In genomic region chr15:88890751-88891675, GRCm38 (mm10) we compare ENCODE assay signal across 8 mouse cellular contexts. TPM values are rescaled to one million over a fixed set of nuclear protein-coding genes. Genes with fewer than 3 reads are reported as not detected.
DNase-seq lines count a peak whose midpoint lies in the region; ATAC-seq lines count a peak whose summit lies in the region.

No protein-coding gene starts in this region.

- H3K4me3 ChIP-seq in intestine, embryonic 15.5 days (replicated peaks): peak overlapping the region; percentile 54

- H3K4me1 ChIP-seq in intestine, embryonic 15.5 days (replicated peaks): peaks cover 10% of the 10 kb centered on the region

- 2% methylated on average over 41 of the region's 41 CpGs for WGBS in intestine, embryonic 15.5 days

- no peaks in the 10 kb centered on the region for H3K9me3 ChIP-seq in intestine, embryonic 15.5 days

- peak overlapping the region; percentile 49 for H3K9ac ChIP-seq in intestine, embryonic 15.5 days

- H3K36me3 ChIP-seq in intestine, embryonic 15.5 days: no peaks in the 10 kb centered on the region

- intact Hi-C loops in left cerebral cortex, postnatal 36 days (cut with DNase I): no loop called here

- peaks cover 6% of the 10 kb centered on the region; the same call in 1 of the 2 replicates for H3K27me3 ChIP-seq in intestine, embryonic 15.5 days (replicated peaks)

- peak overlapping the region; percentile 99 for H3K4me2 ChIP-seq in intestine, embryonic 15.5 days (replicated peaks)

- H3K27ac ChIP-seq in intestine, embryonic 15.5 days: no peak overlapping the region

- peak; percentile 97 for ATAC-seq in intestine, embryonic 15.5 days

- peak; percentile 89 for DNase-seq in adrenal gland, postnatal 14 days
- peak; percentile 92 for DNase-seq in embryo, embryonic 10.5 days (ENCODE audit: low spot score)
- DNase-seq in gonadal fat pad, adult 2 months (ENCODE audit: low read depth): peak; percentile 49
- DNase-seq in left cerebral cortex, postnatal 36 days (ENCODE audit: low spot score in 2 of 2): peak; percentile 71 to 74
- DNase-seq in mesoderm, embryonic 11.5 days (ENCODE audit: low read depth, low spot score): peak; percentile 86
- peak; percentile 71 for DNase-seq in right cerebral cortex, postnatal 4 days
- no peak for DNase-seq in adipocyte (ENCODE audit: low spot score)

RNA-seq across cellular contexts. Expression of gene Pim3, which starts 29.0 kb away (rescaled TPM):
- 70.9 and 76.5 TPM in 2 replicates for total RNA-seq in adrenal gland, postnatal 14 days (2021)
- 51.8 and 58.9 TPM in 2 replicates for polyA plus RNA-seq in gonadal fat pad, adult 2 months (2012; rRNA removed)
- polyA plus RNA-seq in intestine, embryonic 15.5 days (2015; fragmentation: Nextera tagmentation; extraction: Ambion mirVana): 53.8 and 54.5 TPM in 2 replicates
- total RNA-seq in left cerebral cortex, postnatal 36 days (2021): 10 to 100 TPM; 35.0 to 51.0 TPM
